Comparison of ENCODE assay signal across 21 mouse cellular contexts in the genomic region with DNA sequence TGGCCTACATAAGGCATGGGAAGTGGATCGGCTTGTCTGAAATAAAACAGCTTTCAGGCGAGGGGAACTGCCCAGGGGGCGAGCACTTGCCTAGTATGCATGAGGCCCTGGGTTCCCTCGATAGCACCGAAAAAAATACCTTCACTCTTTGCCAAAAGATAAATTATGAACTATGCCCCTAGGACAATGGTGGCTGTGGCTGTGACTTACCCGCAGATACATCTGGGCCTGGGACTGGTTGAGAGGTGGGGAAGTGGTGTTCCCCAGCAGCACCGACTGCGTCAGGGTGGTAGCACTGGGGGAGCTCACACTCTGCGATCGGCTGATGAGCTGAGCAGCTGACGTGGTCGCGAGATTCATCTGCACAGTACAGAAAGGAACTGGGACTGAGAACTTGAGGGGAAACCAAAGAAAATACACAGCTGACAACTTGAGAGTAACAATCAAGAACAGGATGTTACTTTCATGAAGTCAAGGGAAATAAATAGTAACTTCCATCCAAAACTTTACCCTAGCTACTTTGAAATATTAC. TPM values are rescaled to one million over a fixed set of nuclear protein-coding genes. Genes with fewer than 3 reads are reported as not detected.
DNase-seq lines count a peak whose midpoint lies in the region; ATAC-seq lines count a peak whose summit lies in the region.
"Had no signal": no experiment of that assay in that cellular context is flagged by ENCODE, and none has a peak within 500 bp of the region (broad histone marks: within the 10 kb centered on the region; RNA-seq: fewer than 3 reads in every experiment).

No protein-coding gene starts in this region.

- H3K9me3 ChIP-seq in heart, embryonic 16.5 days (replicated peaks; ENCODE audit: control insufficient read depth, low read length): no peaks in the 10 kb centered on the region
- H3K9me3 ChIP-seq in heart, embryonic 11.5 days (replicated peaks; ENCODE audit: control insufficient read depth, low read length): no peaks in the 10 kb centered on the region
- H3K9me3 ChIP-seq: embryonic facial prominence, embryonic 10.5 days; forebrain, embryonic 13.5 days; G1E; hindbrain, embryonic 15.5 days had no signal

- H3K27me3 ChIP-seq in heart, embryonic 16.5 days (ENCODE audit: control insufficient read depth, insufficient read depth, low read length): no peaks in the 10 kb centered on the region
- no peaks in the 10 kb centered on the region for H3K27me3 ChIP-seq in heart, embryonic 11.5 days (ENCODE audit: control insufficient read depth, insufficient read depth, low read length)
- H3K27me3 ChIP-seq: forebrain, embryonic 13.5 days; hindbrain, embryonic 15.5 days had no signal

- H3K27ac ChIP-seq in heart, embryonic 16.5 days (ENCODE audit: low read length): no peak overlapping the region
- no peak overlapping the region for H3K27ac ChIP-seq in heart, embryonic 11.5 days (ENCODE audit: low read depth, low read length)
- H3K27ac ChIP-seq: embryonic facial prominence, embryonic 10.5 days; forebrain, embryonic 13.5 days; gastrocnemius, adult 2 months; hindbrain, embryonic 15.5 days had no signal

- ATAC-seq in heart, embryonic 16.5 days (replicated peaks; ENCODE audit: extremely low read depth, insufficient read depth, low FRiP score): peak; percentile 28; the same call in 1 of the 2 replicates
- ATAC-seq in heart, embryonic 11.5 days (replicated peaks; ENCODE audit: insufficient number of reproducible peaks, low FRiP score, low TSS enrichment): no peak
- ATAC-seq in megakaryocyte, adult 5-6 weeks (ENCODE audit: poor library complexity, severe bottlenecking): 0 out of 2 replicates have a peak, but pooled peaks have one; percentile 21
- ATAC-seq: activated CD4-positive, CD25-positive, alpha-beta regulatory T cell, adult 4 months; forebrain, embryonic 13.5 days; forebrain, postnatal 0 days; intestine, embryonic 16.5 days had no signal

- no peak overlapping the region for H3K4me2 ChIP-seq in heart, embryonic 16.5 days (ENCODE audit: low read depth, low read length)
- H3K4me2 ChIP-seq in heart, embryonic 11.5 days: no peak overlapping the region
- H3K4me2 ChIP-seq: forebrain, embryonic 13.5 days; hindbrain, embryonic 15.5 days had no signal

- H3K4me3 ChIP-seq in heart, embryonic 16.5 days (ENCODE audit: low read length): no peak overlapping the region
- H3K4me3 ChIP-seq in heart, embryonic 11.5 days (ENCODE audit: low read depth, low read length): no peak overlapping the region
- H3K4me3 ChIP-seq: embryonic facial prominence, embryonic 10.5 days; forebrain, embryonic 13.5 days; gastrocnemius, adult 2 months; hindbrain, embryonic 15.5 days had no signal

- peak; percentile 22 for DNase-seq in thymus, postnatal 0 days (ENCODE audit: low spot score)
- no peak for DNase-seq in thymus, postnatal 4 days
- DNase-seq in frontal cortex, postnatal 14 days (ENCODE audit: low spot score in 2 of 2): no peak
- DNase-seq: adrenal gland, postnatal 14 days; cerebellum, adult 11-12 months; cerebellum, adult 9-10 months; cerebellum, postnatal 25 days; forebrain, postnatal 0 days; gastrocnemius, adult 2 months; gastrocnemius, postnatal 36 days; heart, postnatal 36 days had no signal

- H3K36me3 ChIP-seq in heart, embryonic 16.5 days (ENCODE audit: control insufficient read depth, insufficient read depth): peaks cover 34% of the 10 kb centered on the region
- peaks cover 32% of the 10 kb centered on the region for H3K36me3 ChIP-seq in heart, embryonic 11.5 days (ENCODE audit: control insufficient read depth, insufficient read depth, low read length)

- H3K4me1 ChIP-seq in heart, embryonic 16.5 days (ENCODE audit: control insufficient read depth, insufficient read depth, low read length): peaks cover 1% of the 10 kb centered on the region; the same call in 1 of the 2 replicates
- H3K4me1 ChIP-seq in heart, embryonic 11.5 days (ENCODE audit: control insufficient read depth, insufficient read depth, low read length): no peaks in the 10 kb centered on the region; the same call in 1 of the 2 replicates

- WGBS in heart, embryonic 16.5 days: 82% methylated on average over 13 of the region's 13 CpGs
- WGBS in heart, embryonic 11.5 days (ENCODE audit: insufficient replicate concordance): 85% methylated on average over 13 of the region's 13 CpGs

- H3K9ac ChIP-seq in heart, embryonic 16.5 days (ENCODE audit: low read length): no peak overlapping the region
- H3K9ac ChIP-seq in heart, embryonic 11.5 days (ENCODE audit: low read depth, low read length): no peak overlapping the region
- H3K9ac ChIP-seq: forebrain, embryonic 13.5 days; forebrain, postnatal 0 days; hindbrain, embryonic 15.5 days had no signal

RNA-seq across cellular contexts. Expression of gene Phc1, which starts 7.2 kb away (rescaled TPM):
- 7.2 and 9.2 TPM in 2 replicates for polyA plus RNA-seq in heart, embryonic 16.5 days (2015; fragmentation: Nextera tagmentation; extraction: Ambion mirVana)
- 15.7 and 17.1 TPM in 2 replicates for polyA plus RNA-seq in heart, embryonic 11.5 days (2014; fragmentation: Nextera tagmentation; extraction: Ambion mirVana)
- 10.0 and 10.1 TPM in 2 replicates for polyA plus RNA-seq in thymus, postnatal 0 days (2015; fragmentation: Nextera tagmentation; extraction: Ambion mirVana)
- total RNA-seq in megakaryocyte, adult 5-6 weeks (2015): 5.0 and 13.3 TPM in 2 replicates
- total RNA-seq in megakaryocyte, adult 5-6 weeks (2017): 3.3 and 3.6 TPM in 2 replicates

RNA-seq across cellular contexts. Expression of gene M6pr, which starts 24.6 kb away (rescaled TPM):
- polyA plus RNA-seq in heart, embryonic 16.5 days (2015; fragmentation: Nextera tagmentation; extraction: Ambion mirVana): 74.0 and 81.7 TPM in 2 replicates
- 84.9 and 93.0 TPM in 2 replicates for polyA plus RNA-seq in heart, embryonic 11.5 days (2014; fragmentation: Nextera tagmentation; extraction: Ambion mirVana)
- polyA plus RNA-seq in thymus, postnatal 0 days (2015; fragmentation: Nextera tagmentation; extraction: Ambion mirVana): 136 and 144 TPM in 2 replicates
- 158 and 160 TPM in 2 replicates for total RNA-seq in megakaryocyte, adult 5-6 weeks (2015)
- 329 and 358 TPM in 2 replicates for total RNA-seq in megakaryocyte, adult 5-6 weeks (2017)

RNA-seq across cellular contexts. Expression of gene Klrg1, which starts 50.5 kb away (rescaled TPM):
- polyA plus RNA-seq in heart, embryonic 16.5 days (2015; fragmentation: Nextera tagmentation; extraction: Ambion mirVana): not detected in 2 replicates
- polyA plus RNA-seq in heart, embryonic 11.5 days (2014; fragmentation: Nextera tagmentation; extraction: Ambion mirVana): not detected in 2 replicates
- 0.53 and 0.55 TPM in 2 replicates for polyA plus RNA-seq in thymus, postnatal 0 days (2015; fragmentation: Nextera tagmentation; extraction: Ambion mirVana)
- total RNA-seq in megakaryocyte, adult 5-6 weeks (2015): 0.56 and 0.64 TPM in 2 replicates
- 0.44 and 0.65 TPM in 2 replicates for total RNA-seq in megakaryocyte, adult 5-6 weeks (2017)
- total RNA-seq: adrenal gland, postnatal 14 days; gastrocnemius, adult 2 months; gastrocnemius, postnatal 36 days; heart, postnatal 36 days had no signal
- polyA plus RNA-seq: embryonic facial prominence, embryonic 10.5 days; heart, embryonic 14.5 days; intestine, embryonic 16.5 days had no signal
